Mouse (Mus musculus): Measurements from ENCODE around the gene Ctss. TPM values are rescaled to one million over a fixed set of nuclear protein-coding genes. Genes with fewer than 3 reads are reported as not detected.
A peak's percentile ranks its signal among the peaks of the same experiment; 100 is the strongest.

Gene Ctss
- polyA plus RNA-seq, 1 experiment from 2014 or later, result 19.0 TPM

DNA sequence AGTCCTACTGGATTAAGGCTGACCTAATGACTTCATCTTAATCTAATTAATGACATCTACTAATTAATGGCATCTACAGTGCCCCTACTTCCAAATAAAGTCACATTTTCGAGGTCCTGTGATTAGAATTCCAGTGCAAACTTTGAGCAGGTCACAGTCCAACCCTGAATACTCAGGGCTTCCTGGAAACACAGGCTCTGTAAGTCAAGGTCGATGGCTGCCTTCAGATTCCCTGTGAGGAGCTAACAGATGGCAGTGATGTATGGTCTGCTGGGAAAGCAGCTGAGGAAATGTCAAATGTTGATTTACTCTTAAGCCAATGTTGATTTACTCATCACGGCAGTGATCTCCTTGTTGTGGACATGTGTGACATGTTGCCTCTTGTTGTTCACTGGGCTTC, 27.4 kb downstream of the Ctss start:
- no peaks in the 10 kb centered on the region for H3K36me3 ChIP-seq (ENCODE audit: control insufficient read depth, insufficient read depth, low read length)
- H3K27me3 ChIP-seq (ENCODE audit: control insufficient read depth, insufficient read depth, low read length), result no peaks in the 10 kb centered on the region
- ATAC-seq (ENCODE audit: insufficient number of reproducible peaks, insufficient read depth, low FRiP score, low read depth), result no peak
- H3K4me2 ChIP-seq (ENCODE audit: low read length), result no peak overlapping the region
- H3K9me3 ChIP-seq (ENCODE audit: control insufficient read depth, low read length), result no peaks in the 10 kb centered on the region
- no peak overlapping the region for H3K4me3 ChIP-seq (ENCODE audit: control insufficient read depth in 1 of 2, insufficient read depth in 1 of 2, low read depth in 1 of 2, low read length in 2 of 2)
- 53% methylated on average over 3 of the region's 3 CpGs for WGBS
- no peak overlapping the region for H3K27ac ChIP-seq (replicated peaks in 1 of 2; ENCODE audit: control insufficient read depth in 1 of 2, insufficient read depth in 1 of 2, low read depth in 2 of 2, low read length in 2 of 2)
- no peaks in the 10 kb centered on the region for H3K4me1 ChIP-seq (ENCODE audit: control insufficient read depth in 2 of 2, insufficient read depth in 2 of 2, low read length in 2 of 2)
- no peak overlapping the region for H3K9ac ChIP-seq (ENCODE audit: low read length)

- 86% methylated on average over 27 of the region's 27 CpGs for WGBS
These were observed 32.9 kb downstream of the Ctss start, which contains the start of gene Hormad1 for GRCm38 (mm10) chr3:95559437-95559836. Gene Hormad1, plus strand, starts transcription at chr3:95559677.

DNA sequence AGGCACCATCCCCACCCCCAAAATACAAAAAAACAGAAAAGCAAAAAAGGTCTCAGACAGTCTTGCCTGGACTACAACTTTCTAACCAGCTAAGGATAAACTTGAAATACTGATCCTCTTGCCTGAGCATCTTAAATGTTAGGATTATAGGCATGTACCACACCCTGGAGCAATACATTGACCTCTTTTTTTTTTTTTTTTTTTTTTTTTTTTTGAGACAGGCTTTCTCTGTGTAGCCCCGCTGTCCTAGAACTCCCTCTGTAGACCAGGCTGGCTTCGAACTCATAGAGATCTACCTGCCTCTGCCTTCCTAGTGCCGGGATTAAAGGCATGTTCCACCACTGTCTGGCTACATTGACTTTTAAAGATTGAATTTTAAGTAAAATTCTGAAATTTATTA, 34.2 kb downstream of the Ctss start:
- Histone ChIP-seq H3K27ac (replicated peaks in 1 of 2; ENCODE audit: control insufficient read depth in 1 of 2, insufficient read depth in 1 of 2, low read depth in 2 of 2, low read length in 2 of 2) (no peak overlapping the region), H3K27me3 (ENCODE audit: control insufficient read depth, insufficient read depth, low read length) (no peaks in the 10 kb centered on the region), H3K4me3 (ENCODE audit: control insufficient read depth in 1 of 2, insufficient read depth in 1 of 2, low read depth in 1 of 2, low read length in 2 of 2) (no peak overlapping the region), H3K9ac (ENCODE audit: low read length) (no peak overlapping the region), H3K9me3 (ENCODE audit: control insufficient read depth, low read length) (no peaks in the 10 kb centered on the region), H3K4me1 (ENCODE audit: control insufficient read depth in 2 of 2, insufficient read depth in 2 of 2, low read length in 2 of 2) (no peaks in the 10 kb centered on the region), H3K36me3 (ENCODE audit: control insufficient read depth, insufficient read depth, low read length) (no peaks in the 10 kb centered on the region), H3K4me2 (ENCODE audit: low read length) (no peak overlapping the region)
- WGBS, result 87% methylated on average over 3 of the region's 3 CpGs
- no peak for ATAC-seq (ENCODE audit: insufficient number of reproducible peaks, insufficient read depth, low FRiP score, low read depth)

More at GRCm38 (mm10) chr3:95559437-95559836, 32.9 kb downstream of the Ctss start, which contains the start of gene Hormad1:
- Histone ChIP-seq H3K9ac (ENCODE audit: low read length) (no peak within 1 kb of the TSS), H3K27me3 (ENCODE audit: control insufficient read depth, insufficient read depth, low read length) (no peaks in the 10 kb centered on the region), H3K4me1 (ENCODE audit: control insufficient read depth in 2 of 2, insufficient read depth in 2 of 2, low read length in 2 of 2) (no peaks in the 10 kb centered on the region), H3K36me3 (ENCODE audit: control insufficient read depth, insufficient read depth, low read length) (no peaks in the 10 kb centered on the region), H3K4me2 (ENCODE audit: low read length) (no peak within 1 kb of the TSS), H3K4me3 (ENCODE audit: control insufficient read depth in 1 of 2, insufficient read depth in 1 of 2, low read depth in 1 of 2, low read length in 2 of 2) (no peak within 1 kb of the TSS), H3K9me3 (ENCODE audit: control insufficient read depth, low read length) (no peaks in the 10 kb centered on the region), H3K27ac (replicated peaks in 1 of 2; ENCODE audit: control insufficient read depth in 1 of 2, insufficient read depth in 1 of 2, low read depth in 2 of 2, low read length in 2 of 2) (no peak within 1 kb of the TSS)
- no peak for ATAC-seq (ENCODE audit: insufficient number of reproducible peaks, insufficient read depth, low FRiP score, low read depth)

GRCm38 (mm10) chr3:95561826-95562225, 35.2 kb downstream of the Ctss start:
- Histone ChIP-seq H3K27me3 (ENCODE audit: control insufficient read depth, insufficient read depth, low read length) (no peaks in the 10 kb centered on the region), H3K4me3 (ENCODE audit: control insufficient read depth in 1 of 2, insufficient read depth in 1 of 2, low read depth in 1 of 2, low read length in 2 of 2) (no peak overlapping the region), H3K27ac (replicated peaks in 1 of 2; ENCODE audit: control insufficient read depth in 1 of 2, insufficient read depth in 1 of 2, low read depth in 2 of 2, low read length in 2 of 2) (no peak overlapping the region), H3K36me3 (ENCODE audit: control insufficient read depth, insufficient read depth, low read length) (no peaks in the 10 kb centered on the region), H3K4me1 (ENCODE audit: control insufficient read depth in 2 of 2, insufficient read depth in 2 of 2, low read length in 2 of 2) (no peaks in the 10 kb centered on the region), H3K9me3 (ENCODE audit: control insufficient read depth, low read length) (no peaks in the 10 kb centered on the region), H3K9ac (ENCODE audit: low read length) (no peak overlapping the region), H3K4me2 (ENCODE audit: low read length) (no peak overlapping the region)
- 78% methylated on average over 2 of the region's 2 CpGs for WGBS
- no peak for ATAC-seq (ENCODE audit: insufficient number of reproducible peaks, insufficient read depth, low FRiP score, low read depth)

GRCm38 (mm10) chr3:95569585-95569984, 43.0 kb downstream of the Ctss start:
- no peak for ATAC-seq (ENCODE audit: insufficient number of reproducible peaks, insufficient read depth, low FRiP score, low read depth)
- no peaks in the 10 kb centered on the region for H3K9me3 ChIP-seq (ENCODE audit: control insufficient read depth, low read length)
- no peak overlapping the region for H3K4me2 ChIP-seq (ENCODE audit: low read length)
- H3K9ac ChIP-seq (ENCODE audit: low read length), result no peak overlapping the region
- WGBS, result 87% methylated on average over 3 of the region's 3 CpGs
- no peaks in the 10 kb centered on the region for H3K4me1 ChIP-seq (ENCODE audit: control insufficient read depth in 2 of 2, insufficient read depth in 2 of 2, low read length in 2 of 2)
- no peaks in the 10 kb centered on the region for H3K27me3 ChIP-seq (ENCODE audit: control insufficient read depth, insufficient read depth, low read length)
- H3K36me3 ChIP-seq (ENCODE audit: control insufficient read depth, insufficient read depth, low read length), result no peaks in the 10 kb centered on the region
- no peak overlapping the region for H3K27ac ChIP-seq (replicated peaks in 1 of 2; ENCODE audit: control insufficient read depth in 1 of 2, insufficient read depth in 1 of 2, low read depth in 2 of 2, low read length in 2 of 2)
- no peak overlapping the region for H3K4me3 ChIP-seq (ENCODE audit: control insufficient read depth in 1 of 2, insufficient read depth in 1 of 2, low read depth in 1 of 2, low read length in 2 of 2)

GRCm38 (mm10) chr3:95587754-95588603, 61.4 kb downstream of the Ctss start:
- Histone ChIP-seq H3K27ac (replicated peaks in 1 of 2; ENCODE audit: control insufficient read depth in 1 of 2, insufficient read depth in 1 of 2, low read depth in 2 of 2, low read length in 2 of 2) (peak overlapping the region in 1 of 2 experiments; percentile 63; a peak in 3 of 4 replicates), H3K4me1 (ENCODE audit: control insufficient read depth in 2 of 2, insufficient read depth in 2 of 2, low read length in 2 of 2) (peaks cover 0 to 10% of the 10 kb centered on the region in 2 experiments; a peak in 2 of 4 replicates), H3K27me3 (ENCODE audit: control insufficient read depth, insufficient read depth, low read length) (no peaks in the 10 kb centered on the region), H3K4me2 (ENCODE audit: low read length) (peak overlapping the region; percentile 82), H3K4me3 (ENCODE audit: control insufficient read depth in 1 of 2, insufficient read depth in 1 of 2, low read depth in 1 of 2, low read length in 2 of 2) (peak overlapping the region; percentile 3 to 73; a peak in 3 of 4 replicates), H3K9me3 (ENCODE audit: control insufficient read depth, low read length) (no peaks in the 10 kb centered on the region), H3K36me3 (ENCODE audit: control insufficient read depth, insufficient read depth, low read length) (peaks cover 14% of the 10 kb centered on the region), H3K9ac (ENCODE audit: low read length) (peak overlapping the region; percentile 56; the same call in 1 of the 2 replicates)
- WGBS, result 53% methylated on average over 8 of the region's 8 CpGs
- ATAC-seq (ENCODE audit: insufficient number of reproducible peaks, insufficient read depth, low FRiP score, low read depth), result no peak

DNA sequence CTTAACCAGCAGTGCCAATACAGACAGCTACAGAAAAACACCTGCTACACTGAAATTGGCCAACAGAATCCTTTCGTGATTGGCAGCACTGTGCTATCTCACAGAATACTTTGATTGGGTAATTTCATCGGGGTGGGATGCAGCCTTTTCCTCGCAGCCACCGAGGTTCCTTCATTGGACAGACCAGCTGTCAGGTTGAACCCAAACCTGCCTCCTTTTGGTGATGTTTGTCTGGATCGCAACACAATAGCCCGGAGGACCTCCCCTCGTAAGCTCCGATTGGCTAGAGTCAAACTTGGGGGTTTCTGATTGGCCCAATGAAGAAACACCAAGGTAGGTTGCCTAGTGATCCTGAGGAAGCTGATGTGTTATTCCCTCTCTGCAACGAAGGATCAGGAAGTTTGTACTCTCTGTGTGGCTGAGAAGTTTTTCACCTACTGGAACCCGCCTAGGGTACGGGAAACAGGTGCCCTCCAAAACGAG, 62.1 kb downstream of the Ctss start, which contains the start of gene Golph3l:
Gene Golph3l, plus strand, starts transcription at position 331 of the 483 bp plus-strand sequence.
- peak within 1 kb of the TSS; percentile 76 for H3K9ac ChIP-seq (ENCODE audit: low read length)
- no peaks in the 10 kb centered on the region for H3K9me3 ChIP-seq (ENCODE audit: control insufficient read depth, low read length)
- H3K4me2 ChIP-seq (ENCODE audit: low read length), result peak within 1 kb of the TSS; percentile 82
- ATAC-seq (ENCODE audit: insufficient number of reproducible peaks, insufficient read depth, low FRiP score, low read depth), result peak; percentile 100
- no peaks in the 10 kb centered on the region for H3K27me3 ChIP-seq (ENCODE audit: control insufficient read depth, insufficient read depth, low read length)
- H3K4me3 ChIP-seq (ENCODE audit: control insufficient read depth in 1 of 2, insufficient read depth in 1 of 2, low read depth in 1 of 2, low read length in 2 of 2), result peak within 1 kb of the TSS; percentile 65 to 73
- peaks cover 0 to 10% of the 10 kb centered on the region in 2 experiments; a peak in 2 of 4 replicates for H3K4me1 ChIP-seq (ENCODE audit: control insufficient read depth in 2 of 2, insufficient read depth in 2 of 2, low read length in 2 of 2)
- peaks cover 21% of the 10 kb centered on the region for H3K36me3 ChIP-seq (ENCODE audit: control insufficient read depth, insufficient read depth, low read length)
- 0% methylated on average over 12 of the region's 12 CpGs for WGBS
- peak within 1 kb of the TSS; percentile 55 to 76 for H3K27ac ChIP-seq (replicated peaks in 1 of 2; ENCODE audit: control insufficient read depth in 1 of 2, insufficient read depth in 1 of 2, low read depth in 2 of 2, low read length in 2 of 2)

Measured in heart, embryonic 14.5 days (tissue).